8 mouse cellular contexts compared by ENCODE assay signal in the genomic region with DNA sequence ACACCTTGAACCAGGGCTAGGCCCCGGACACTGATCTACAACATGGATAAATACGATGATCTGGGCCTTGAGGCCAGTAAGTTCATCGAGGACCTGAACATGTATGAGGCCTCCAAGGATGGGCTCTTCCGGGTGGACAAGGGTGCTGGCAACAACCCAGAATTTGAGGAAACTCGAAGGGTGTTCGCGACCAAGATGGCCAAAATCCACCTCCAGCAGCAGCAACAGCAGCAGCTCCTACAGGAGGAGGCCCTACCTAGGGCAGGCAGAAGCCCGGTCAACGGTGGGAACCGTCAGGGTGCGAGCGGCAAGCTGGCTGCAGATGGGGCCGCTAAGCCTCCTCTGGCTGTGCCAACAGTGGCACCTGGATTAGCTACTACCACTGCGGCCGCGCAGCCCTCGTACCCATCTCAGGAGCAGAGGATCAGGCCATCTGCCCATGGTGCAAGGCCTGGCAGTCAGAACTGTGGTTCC. TPM values are rescaled to one million over a fixed set of nuclear protein-coding genes. Genes with fewer than 3 reads are reported as not detected.
DNase-seq lines count a peak whose midpoint lies in the region; ATAC-seq lines count a peak whose summit lies in the region.

No protein-coding gene starts in this region.

- H3K4me1 ChIP-seq in heart, embryonic 11.5 days (ENCODE audit: control insufficient read depth, insufficient read depth, low read length) = peaks cover 44% of the 10 kb centered on the region
- peaks cover 25% of the 10 kb centered on the region for H3K4me1 ChIP-seq in midbrain, embryonic 14.5 days (ENCODE audit: control insufficient read depth, insufficient read depth, low read length)

- DNase-seq in cerebellum, postnatal 4 days (ENCODE audit: low spot score in 2 of 2) = no peak
- peak; percentile 4 for DNase-seq in T-cell, adult 2 months (ENCODE audit: low spot score)
- DNase-seq in kidney, postnatal 4 days = peak; percentile 32 to 52
- DNase-seq in midbrain, embryonic 14.5 days = peak; percentile 18
- DNase-seq in thymus, postnatal 0 days (ENCODE audit: low spot score) = peak; percentile 30
- DNase-seq in left cerebral cortex, adult 9 months (ENCODE audit: low spot score in 2 of 2) = no peak

- H3K27ac ChIP-seq in heart, embryonic 11.5 days (ENCODE audit: low read depth, low read length) = peak overlapping the region; percentile 90; the same call in 1 of the 2 replicates
- no peak overlapping the region for H3K27ac ChIP-seq in midbrain, embryonic 14.5 days (replicated peaks; ENCODE audit: low read depth, low read length)

- peak overlapping the region; percentile 71 for H3K4me3 ChIP-seq in heart, embryonic 11.5 days (ENCODE audit: low read depth, low read length)
- peak overlapping the region; percentile 53 for H3K4me3 ChIP-seq in midbrain, embryonic 14.5 days (replicated peaks; ENCODE audit: low read depth, low read length)

- H3K4me2 ChIP-seq in heart, embryonic 11.5 days = peak overlapping the region; percentile 96
- H3K4me2 ChIP-seq in midbrain, embryonic 14.5 days (ENCODE audit: low read length) = peak overlapping the region; percentile 64

- ATAC-seq in cerebellum, adult (ENCODE audit: insufficient number of reproducible peaks, low FRiP score, low TSS enrichment) = peak; percentile 45; the same call in 1 of the 2 replicates
- ATAC-seq in heart, embryonic 11.5 days (replicated peaks; ENCODE audit: insufficient number of reproducible peaks, low FRiP score, low TSS enrichment) = peak; percentile 35
- ATAC-seq in midbrain, embryonic 14.5 days (ENCODE audit: low FRiP score, low TSS enrichment) = no peak

- no peaks in the 10 kb centered on the region for H3K27me3 ChIP-seq in heart, embryonic 11.5 days (ENCODE audit: control insufficient read depth, insufficient read depth, low read length)
- no peaks in the 10 kb centered on the region for H3K27me3 ChIP-seq in midbrain, embryonic 14.5 days (ENCODE audit: control insufficient read depth, insufficient read depth, low read length)

- peak overlapping the region; percentile 87 for H3K9ac ChIP-seq in heart, embryonic 11.5 days (ENCODE audit: low read depth, low read length)
- H3K9ac ChIP-seq in midbrain, embryonic 14.5 days (replicated peaks; ENCODE audit: low read length) = peak overlapping the region; percentile 55

- WGBS in heart, embryonic 11.5 days (ENCODE audit: insufficient replicate concordance) = 17% methylated on average over 17 of the region's 17 CpGs
- WGBS in midbrain, embryonic 14.5 days = 15% methylated on average over 17 of the region's 17 CpGs

- H3K9me3 ChIP-seq in heart, embryonic 11.5 days (replicated peaks; ENCODE audit: control insufficient read depth, low read length) = no peaks in the 10 kb centered on the region
- H3K9me3 ChIP-seq in midbrain, embryonic 14.5 days (ENCODE audit: control insufficient read depth, low read length) = no peaks in the 10 kb centered on the region

- peaks cover 3% of the 10 kb centered on the region; the same call in 1 of the 2 replicates for H3K36me3 ChIP-seq in heart, embryonic 11.5 days (ENCODE audit: control insufficient read depth, insufficient read depth, low read length)
- H3K36me3 ChIP-seq in midbrain, embryonic 14.5 days (ENCODE audit: control insufficient read depth, insufficient read depth, low read length) = no peaks in the 10 kb centered on the region

RNA-seq across cellular contexts. Expression of gene Limd1, which starts 0.7 kb away (rescaled TPM):
- polyA plus RNA-seq in heart, embryonic 11.5 days (2014; fragmentation: Nextera tagmentation; extraction: Ambion mirVana) = 30.9 and 32.4 TPM in 2 replicates
- 11.8 and 16.4 TPM in 2 replicates for polyA plus RNA-seq in midbrain, embryonic 14.5 days (2014; fragmentation: Nextera tagmentation; extraction: Ambion mirVana)
- 33.6 and 33.7 TPM in 2 replicates for polyA plus RNA-seq in thymus, postnatal 0 days (2015; fragmentation: Nextera tagmentation; extraction: Ambion mirVana)

RNA-seq across cellular contexts. Expression of gene Sacm1l, which starts 50.3 kb away (rescaled TPM):
- polyA plus RNA-seq in heart, embryonic 11.5 days (2014; fragmentation: Nextera tagmentation; extraction: Ambion mirVana) = 38.1 and 50.2 TPM in 2 replicates
- 50.4 and 57.0 TPM in 2 replicates for polyA plus RNA-seq in midbrain, embryonic 14.5 days (2014; fragmentation: Nextera tagmentation; extraction: Ambion mirVana)
- 46.7 and 47.3 TPM in 2 replicates for polyA plus RNA-seq in thymus, postnatal 0 days (2015; fragmentation: Nextera tagmentation; extraction: Ambion mirVana)

Comparison
In these comparisons a context has a peak if more than half of its experiments do, and no peak if none do; other contexts are left out.
1. DNase-seq: peak in T-cell, adult 2 months (single experiment), kidney, postnatal 4 days (2 of 2), midbrain, embryonic 14.5 days (single experiment) and thymus, postnatal 0 days (single experiment); none in cerebellum, postnatal 4 days (0 of 2) and left cerebral cortex, adult 9 months (0 of 2).